Mouse (Mus musculus) liver, adult (tissue): Measurements from ENCODE around the gene Dynll2.

Experiments used
- GATA4 ChIP-seq: IDR thresholded peaks from 2 replicates; pipeline ENCODE4 v1.6.1; 2014; ENCODE audit warnings: mild to moderate bottlenecking, low read length; ENCODE audit not compliant: insufficient replicate concordance

Dynll2 gene

GRCm38 (mm10) chr11:87986831-87987793 is at the start of gene Dynll2:
Gene Dynll2 (minus strand): TSS chr11:87987533.
- no peak for TF ChIP-seq GATA4

GRCm38 (mm10) chr11:88036761-88037251 is 49.5 kb upstream of the Dynll2 start:
- TF ChIP-seq GATA4: no peak

GRCm38 (mm10) chr11:88035970-88036369 is 48.6 kb upstream of the Dynll2 start:
- TF ChIP-seq GATA4: no peak

GRCm38 (mm10) chr11:88031753-88032152 is 44.4 kb upstream of the Dynll2 start:
- TF ChIP-seq GATA4: no peak

- no peak for TF ChIP-seq GATA4
These were observed 43.5 kb upstream of the Dynll2 start for GRCm38 (mm10) chr11:88030836-88031235.

- TF ChIP-seq GATA4: no peak
These were observed 42.9 kb upstream of the Dynll2 start for GRCm38 (mm10) chr11:88030219-88030618.

- TF ChIP-seq GATA4: no peak
These were observed 40.9 kb upstream of the Dynll2 start for GRCm38 (mm10) chr11:88028193-88028684.

GRCm38 (mm10) chr11:88027391-88028035 is 40.2 kb upstream of the Dynll2 start:
- no peak for TF ChIP-seq GATA4

- TF ChIP-seq GATA4: no peak
These were observed 36.6 kb upstream of the Dynll2 start for GRCm38 (mm10) chr11:88023933-88024332.

GRCm38 (mm10) chr11:88015795-88016194 is 28.5 kb upstream of the Dynll2 start:
- TF ChIP-seq GATA4: no peak

- TF ChIP-seq GATA4: no peak
These were observed 27.8 kb upstream of the Dynll2 start for GRCm38 (mm10) chr11:88015161-88015560.

GRCm38 (mm10) chr11:88013632-88014031 is 26.3 kb upstream of the Dynll2 start:
- TF ChIP-seq GATA4: no peak

GRCm38 (mm10) chr11:88012621-88013244 is 25.4 kb upstream of the Dynll2 start:
- TF ChIP-seq GATA4: no peak

GRCm38 (mm10) chr11:88011914-88012419 is 24.6 kb upstream of the Dynll2 start:
- no peak for TF ChIP-seq GATA4
